Mouse (Mus musculus) G1E (cell line): ENCODE measurements at regions not wholly inside any gene's neighbourhood (a gene's known extent, or its start where the extent isn't known, plus 50 kb on each side); places are given as distances from the start of the nearest gene placed in this dataset.

Experiments used
- CTCF ChIP-seq: IDR thresholded peaks from 2 replicates; pipeline ENCODE4 v1.5.1; 2012; ENCODE audit warnings: low read depth, low read length, inconsistent platforms, mixed read lengths
- GATA1 ChIP-seq: IDR thresholded peaks from 2 replicates; pipeline ENCODE4 v1.6.1; 2012; ENCODE audit warnings: borderline replicate concordance, low read length, inconsistent platforms, mixed read lengths
- GATA2 ChIP-seq: IDR thresholded peaks from 2 replicates; pipeline ENCODE4 v1.6.1; 2012; ENCODE audit warnings: low read depth, low read length, inconsistent platforms, borderline replicate concordance
- POLR2AphosphoS5 ChIP-seq: IDR thresholded peaks from 2 replicates; pipeline ENCODE4 v1.6.1; 2012; ENCODE audit warnings: low read depth, low read length, inconsistent platforms; ENCODE audit not compliant: insufficient replicate concordance
- TAL1 ChIP-seq: conservative IDR thresholded peaks from 2 replicates; pipeline ENCODE4 v1.6.1; 2012; ENCODE audit warnings: low read depth, low read length, inconsistent platforms, mixed read lengths

- TF ChIP-seq TAL1 (no peak), CTCF (no peak), GATA1 (no peak), POLR2AphosphoS5 (no peak), GATA2 (no peak)
Measured at GRCm38 (mm10) chr16:95203790-95204189, 53.6 kb upstream of the Kcnj15 start.
